In the genomic region with DNA sequence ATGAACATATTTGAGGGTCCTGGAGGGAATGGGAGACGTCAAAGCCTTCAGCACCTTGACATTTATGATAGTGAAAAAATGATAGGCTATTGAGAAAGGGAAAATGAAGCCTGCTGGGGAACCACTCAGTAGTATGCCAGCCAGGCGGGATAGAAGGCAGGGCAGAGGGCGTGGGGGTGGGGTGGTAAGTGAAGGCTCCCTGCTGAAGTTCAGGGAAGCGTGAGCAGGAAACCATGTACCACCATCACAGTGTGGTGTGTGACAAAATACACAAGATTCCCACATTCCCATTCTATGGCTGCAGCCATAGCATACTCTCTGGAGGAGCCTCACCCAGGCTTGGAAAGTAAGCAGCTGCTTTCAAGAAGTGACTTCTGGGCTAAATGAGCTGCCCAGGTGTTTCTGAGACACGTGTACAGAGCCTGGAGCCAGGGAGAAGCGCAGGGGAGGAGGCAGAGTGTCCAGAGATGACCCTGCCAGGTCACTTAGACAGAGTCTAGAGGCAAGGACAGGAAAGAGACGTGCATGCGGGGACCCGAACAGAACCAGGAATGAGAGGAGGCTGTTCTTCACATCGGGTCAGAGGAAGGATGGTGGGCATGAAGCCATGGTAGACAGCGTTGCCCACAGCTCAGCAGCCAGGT, we compare ENCODE assay signal across 8 mouse cellular contexts. TPM values are rescaled to one million over a fixed set of nuclear protein-coding genes. Genes with fewer than 3 reads are reported as not detected.
DNase-seq lines count a peak whose midpoint lies in the region; ATAC-seq and TF ChIP-seq lines count a peak whose summit lies in the region.

No protein-coding gene starts in this region.

- no peak for ATAC-seq in heart, embryonic 13.5 days (ENCODE audit: extremely low read depth, insufficient number of reproducible peaks, low FRiP score, low TSS enrichment)
- ATAC-seq in liver, embryonic 13.5 days (ENCODE audit: low read depth): no peak
- no peak for ATAC-seq in megakaryocyte-erythroid progenitor cell, adult 5-6 weeks (replicated peaks; ENCODE audit: low FRiP score, low TSS enrichment, poor library complexity, severe bottlenecking)

- H3K4me3 ChIP-seq in heart, embryonic 13.5 days: peak overlapping the region; percentile 41
- H3K4me3 ChIP-seq in E14TG2a.4 (replicated peaks; ENCODE audit: low read length): peak overlapping the region; percentile 62
- H3K4me3 ChIP-seq in cortical plate, adult 2 months (ENCODE audit: insufficient read depth, low read length): peak overlapping the region; percentile 7; the same call in 1 of the 2 replicates
- peak overlapping the region; percentile 62 for H3K4me3 ChIP-seq in liver, embryonic 13.5 days (replicated peaks)

- peak overlapping the region; percentile 69 for H3K4me2 ChIP-seq in heart, embryonic 13.5 days
- H3K4me2 ChIP-seq in liver, embryonic 13.5 days: peak overlapping the region; percentile 92

- peak overlapping the region; percentile 72 for H3K9ac ChIP-seq in heart, embryonic 13.5 days
- H3K9ac ChIP-seq in liver, embryonic 13.5 days: peak overlapping the region; percentile 85

- no peak for TF ChIP-seq POLR2A in cortical plate, adult 2 months (IDR thresholded peaks at IDR 0.05; ENCODE audit: extremely low read depth, insufficient read depth, low read length)

- no peak for TF ChIP-seq CTCF in E14TG2a.4 (conservative IDR thresholded peaks at IDR 0.05; ENCODE audit: low read length)
- no peak for TF ChIP-seq CTCF in cortical plate, adult 2 months (IDR thresholded peaks at IDR 0.05; ENCODE audit: extremely low read depth, insufficient read depth, low read length)

- H3K9me3 ChIP-seq in heart, embryonic 13.5 days: no peaks in the 10 kb centered on the region
- no peaks in the 10 kb centered on the region for H3K9me3 ChIP-seq in E14TG2a.4 (ENCODE audit: low read length)
- H3K9me3 ChIP-seq in liver, embryonic 13.5 days (replicated peaks): no peaks in the 10 kb centered on the region

- H3K27me3 ChIP-seq in heart, embryonic 13.5 days (replicated peaks): no peaks in the 10 kb centered on the region
- peaks cover 8% of the 10 kb centered on the region for H3K27me3 ChIP-seq in E14TG2a.4 (ENCODE audit: insufficient read depth, low read length)
- H3K27me3 ChIP-seq in liver, embryonic 13.5 days: no peaks in the 10 kb centered on the region

- H3K4me1 ChIP-seq in heart, embryonic 13.5 days: peaks cover 37% of the 10 kb centered on the region
- H3K4me1 ChIP-seq in E14TG2a.4 (replicated peaks; ENCODE audit: low read depth, low read length): peaks cover 62% of the 10 kb centered on the region
- no peaks in the 10 kb centered on the region for H3K4me1 ChIP-seq in cortical plate, adult 2 months (ENCODE audit: control insufficient read depth, insufficient read depth, low read length)
- peaks cover 99% of the 10 kb centered on the region for H3K4me1 ChIP-seq in liver, embryonic 13.5 days (replicated peaks)

- intact Hi-C loops in heart, postnatal 36 days (cut with DNase I): no loop called here

- DNase-seq in heart, postnatal 36 days: no peak
- DNase-seq in liver, embryonic 13.5 days: no peak
- no peak for DNase-seq in embryo, embryonic 10 days (ENCODE audit: low spot score)
- no peak for DNase-seq in thymus, postnatal 0 days (ENCODE audit: low spot score)

- H3K36me3 ChIP-seq in heart, embryonic 13.5 days: no peaks in the 10 kb centered on the region
- H3K36me3 ChIP-seq in E14TG2a.4 (ENCODE audit: insufficient read depth, low read length): no peaks in the 10 kb centered on the region
- H3K36me3 ChIP-seq in liver, embryonic 13.5 days: peaks cover 13% of the 10 kb centered on the region; the same call in 1 of the 2 replicates

- peak overlapping the region; percentile 66; the same call in 1 of the 2 replicates for H3K27ac ChIP-seq in heart, embryonic 13.5 days (replicated peaks)
- peak overlapping the region; percentile 51 for H3K27ac ChIP-seq in cortical plate, adult 2 months (ENCODE audit: insufficient read depth, low read length)
- peak overlapping the region; percentile 99 for H3K27ac ChIP-seq in liver, embryonic 13.5 days

- 65% methylated on average over 11 of the region's 11 CpGs for WGBS in heart, embryonic 13.5 days
- 38% methylated on average over 11 of the region's 11 CpGs for WGBS in liver, embryonic 13.5 days (ENCODE audit: insufficient replicate concordance)

RNA-seq across cellular contexts. Expression of gene Rffl, which starts 26.1 kb away (rescaled TPM):
- polyA plus RNA-seq in heart, embryonic 13.5 days (2015; fragmentation: Nextera tagmentation; extraction: Ambion mirVana): 4.7 and 5.3 TPM in 2 replicates
- 1 to 10 TPM; 5.6 to 6.6 TPM for total RNA-seq in heart, postnatal 36 days (2021)
- 11.1 and 12.7 TPM in 2 replicates for polyA plus RNA-seq in cortical plate, adult 2 months (2012; rRNA removed)
- 20.2 and 25.3 TPM in 2 replicates for polyA plus RNA-seq in liver, embryonic 13.5 days (2015; fragmentation: Nextera tagmentation; extraction: Ambion mirVana)
- 28.7 and 31.2 TPM in 2 replicates for total RNA-seq in megakaryocyte-erythroid progenitor cell, adult 5-6 weeks (2014; fragmentation: Nextera tagmentation)
- total RNA-seq in megakaryocyte-erythroid progenitor cell, adult 5-6 weeks (2017): 16.4 and 22.4 TPM in 2 replicates
- polyA plus RNA-seq in thymus, postnatal 0 days (2015; fragmentation: Nextera tagmentation; extraction: Ambion mirVana): 15.8 TPM in 2 replicates

RNA-seq across cellular contexts. Expression of gene Rad51d, which starts 45.5 kb away (rescaled TPM):
- 12.2 and 12.4 TPM in 2 replicates for polyA plus RNA-seq in heart, embryonic 13.5 days (2015; fragmentation: Nextera tagmentation; extraction: Ambion mirVana)
- 10 to 100 TPM in 1 of 2 experiments, 1 to 10 TPM in 1; 9.0 to 10.6 TPM for total RNA-seq in heart, postnatal 36 days (2021)
- 16.1 and 16.6 TPM in 2 replicates for polyA plus RNA-seq in cortical plate, adult 2 months (2012; rRNA removed)
- polyA plus RNA-seq in liver, embryonic 13.5 days (2015; fragmentation: Nextera tagmentation; extraction: Ambion mirVana): 6.8 and 8.0 TPM in 2 replicates
- total RNA-seq in megakaryocyte-erythroid progenitor cell, adult 5-6 weeks (2014; fragmentation: Nextera tagmentation): 14.3 and 20.0 TPM in 2 replicates
- 16.3 and 18.9 TPM in 2 replicates for total RNA-seq in megakaryocyte-erythroid progenitor cell, adult 5-6 weeks (2017)
- polyA plus RNA-seq in thymus, postnatal 0 days (2015; fragmentation: Nextera tagmentation; extraction: Ambion mirVana): 19.2 and 22.4 TPM in 2 replicates

RNA-seq across cellular contexts. Expression of gene Fndc8, which starts 47.0 kb away (rescaled TPM):
- polyA plus RNA-seq in heart, embryonic 13.5 days (2015; fragmentation: Nextera tagmentation; extraction: Ambion mirVana): 0.07 and 0.22 TPM in 2 replicates
- total RNA-seq in heart, postnatal 36 days (2021): not detected
- polyA plus RNA-seq in cortical plate, adult 2 months (2012; rRNA removed): not detected in 2 replicates
- 0.05 and 0.08 TPM in 2 replicates for polyA plus RNA-seq in liver, embryonic 13.5 days (2015; fragmentation: Nextera tagmentation; extraction: Ambion mirVana)
- not detected in 2 replicates for total RNA-seq in megakaryocyte-erythroid progenitor cell, adult 5-6 weeks (2014; fragmentation: Nextera tagmentation)
- total RNA-seq in megakaryocyte-erythroid progenitor cell, adult 5-6 weeks (2017): not detected in 2 replicates
- polyA plus RNA-seq in thymus, postnatal 0 days (2015; fragmentation: Nextera tagmentation; extraction: Ambion mirVana): 0.26 and 0.39 TPM in 2 replicates

Comparison
In these comparisons a context has a peak if more than half of its experiments do, and no peak if none do; other contexts are left out.
1. H3K4me3 ChIP-seq: peak in every context shown above with its lines; median percentile 62 in E14TG2a.4; 62 in liver, embryonic 13.5 days; 41 in heart, embryonic 13.5 days; 7 in cortical plate, adult 2 months.